Mouse (Mus musculus) liver, adult 2 months (tissue): ENCODE results near the gene 2610301B20Rik. TPM values are rescaled to one million over a fixed set of nuclear protein-coding genes. Genes with fewer than 3 reads are reported as not detected.

Experiments used
- DNase-seq: peaks from one replicate; pipeline ENCODE4 v3.0.0-alpha.2; 2011; ENCODE audit warnings: low read depth, low spot score; ENCODE audit errors: extremely low read depth
- H3K27ac ChIP-seq: fragments of 200-500 bp; replicated peaks from 2 replicates; pipeline ENCODE4 v1.5.1; 2012; ENCODE audit warnings: low read depth, mild to moderate bottlenecking, control low read depth, inconsistent platforms, low read length; ENCODE audit not compliant: insufficient read depth
- H3K27me3 ChIP-seq: fragments of 200-500 bp; 2 replicates; pipeline ENCODE4 v1.6.1; 2012; ENCODE audit warnings: mild to moderate bottlenecking, moderate library complexity, low read length, inconsistent platforms; ENCODE audit not compliant: control insufficient read depth, insufficient read depth
- H3K36me3 ChIP-seq: fragments of 200-500 bp; 2 replicates; pipeline ENCODE4 v1.6.1; 2012; ENCODE audit warnings: low read length, inconsistent platforms; ENCODE audit not compliant: control insufficient read depth, insufficient read depth
- H3K4me1 ChIP-seq: fragments of 200-500 bp; 2 replicates; pipeline ENCODE4 v1.6.1; 2011; ENCODE audit warnings: low read length; ENCODE audit not compliant: control insufficient read depth, insufficient read depth
- H3K4me3 ChIP-seq: fragments of 200-500 bp; 2 replicates; pipeline ENCODE4 v1.5.1; 2011; ENCODE audit warnings: low read depth, mild to moderate bottlenecking, control low read depth, low read length, moderate library complexity; ENCODE audit not compliant: insufficient read depth
- H3K79me2 ChIP-seq: fragments of 200-500 bp; 2 replicates; pipeline ENCODE4 v1.6.1; 2012; ENCODE audit warnings: inconsistent platforms, mild to moderate bottlenecking, low read length, moderate library complexity; ENCODE audit not compliant: control insufficient read depth, insufficient read depth
- H3K9ac ChIP-seq: fragments of 200-500 bp; 2 replicates; pipeline ENCODE4 v1.6.1; 2012; ENCODE audit warnings: low read depth, mild to moderate bottlenecking, control low read depth, inconsistent platforms, low read length
- CTCF ChIP-seq: fragments of 200-500 bp; IDR thresholded peaks from 2 replicates; pipeline ENCODE4 v1.5.1; 2011; ENCODE audit warnings: low read depth, low read length, control low read depth
- POLR2A ChIP-seq: fragments of 200-500 bp; IDR thresholded peaks from 2 replicates; pipeline ENCODE4 v1.6.1; 2011; ENCODE audit warnings: low read length, control low read depth; ENCODE audit not compliant: insufficient read depth; ENCODE audit errors: extremely low read depth
- WGBS: fragments of 180-500 bp; shearing (Covaris S2); methylation state at CpG from one replicate; pipeline ENCODE4 v1.1.7; 2018; 5-methylcytosine and 5-hydroxymethylcytosine counted together
- polyA plus RNA-seq: library from polyadenylated mRNA; depleted of rRNA; stranded (reverse); fragments of >200 nt; gene quantifications from 2 replicates; pipeline ENCODE4 v1.2.3, GENCODE M21; 2012
- total RNA-seq: library from RNA; depleted of rRNA; stranded (reverse); fragments of >200 nt; gene quantifications from 2 replicates; pipeline ENCODE4 v1.2.3, GENCODE M21; 2014

The 2610301B20Rik gene
- total and polyA plus RNA-seq, 2 experiments, result 1.9 to 2.7 TPM

- TF ChIP-seq POLR2A, result no peak
- TF ChIP-seq CTCF, result no peak
- DNase-seq, result peak; percentile 39
- H3K36me3 ChIP-seq, result no peaks in the 10 kb centered on the region
- peaks cover 2% of the 10 kb centered on the region; the same call in 1 of the 2 replicates for H3K4me1 ChIP-seq
- peak overlapping the region; percentile 92 for H3K4me3 ChIP-seq
- no peaks in the 10 kb centered on the region for H3K27me3 ChIP-seq
- peak overlapping the region; percentile 26; the same call in 1 of the 2 replicates for H3K9ac ChIP-seq
- H3K79me2 ChIP-seq, result no peaks in the 10 kb centered on the region
- 3% methylated on average over 6 of the region's 8 CpGs for WGBS
- no peak overlapping the region for H3K27ac ChIP-seq
Measured at GRCm38 (mm10) chr4:10873549-10873919, 764 bp upstream of the 2610301B20Rik start.

- WGBS, result under 1% methylated on average over 37 of the region's 37 CpGs
- H3K9ac ChIP-seq, result peak overlapping the region; percentile 97
- TF ChIP-seq POLR2A (no peak), CTCF (no peak)
- peak overlapping the region; percentile 65; the same call in 1 of the 2 replicates for H3K27ac ChIP-seq
- H3K27me3 ChIP-seq, result no peaks in the 10 kb centered on the region
- H3K36me3 ChIP-seq, result no peaks in the 10 kb centered on the region
- DNase-seq, result peak; percentile 25
- H3K4me1 ChIP-seq, result peaks cover 2% of the 10 kb centered on the region; the same call in 1 of the 2 replicates
- H3K79me2 ChIP-seq, result no peaks in the 10 kb centered on the region
- peak overlapping the region; percentile 92 for H3K4me3 ChIP-seq
Measured at GRCm38 (mm10) chr4:10874718-10875121, 422 bp downstream of the 2610301B20Rik start.

GRCm38 (mm10) chr4:10875407-10875806 is 1.1 kb downstream of the 2610301B20Rik start:
- no peaks in the 10 kb centered on the region for H3K79me2 ChIP-seq
- no peaks in the 10 kb centered on the region for H3K27me3 ChIP-seq
- H3K9ac ChIP-seq, result no peak overlapping the region
- H3K27ac ChIP-seq, result no peak overlapping the region
- H3K4me1 ChIP-seq, result peaks cover 2% of the 10 kb centered on the region; the same call in 1 of the 2 replicates
- peak; percentile 24 for DNase-seq
- peaks cover 3% of the 10 kb centered on the region; the same call in 1 of the 2 replicates for H3K36me3 ChIP-seq
- H3K4me3 ChIP-seq, result no peak overlapping the region
- TF ChIP-seq POLR2A (no peak), CTCF (no peak)

- Histone ChIP-seq H3K36me3 (peaks cover 8% of the 10 kb centered on the region; the same call in 1 of the 2 replicates), H3K4me1 (peaks cover 2% of the 10 kb centered on the region; the same call in 1 of the 2 replicates), H3K79me2 (no peaks in the 10 kb centered on the region), H3K27ac (no peak overlapping the region), H3K27me3 (no peaks in the 10 kb centered on the region), H3K4me3 (no peak overlapping the region), H3K9ac (no peak overlapping the region)
- WGBS, result 81% methylated on average over 1 of the region's 1 CpGs
- no peak for TF ChIP-seq POLR2A
- no peak for TF ChIP-seq CTCF
- DNase-seq, result no peak
Measured at GRCm38 (mm10) chr4:10877057-10877456, 2.8 kb downstream of the 2610301B20Rik start.

GRCm38 (mm10) chr4:10883740-10884408 is 9.6 kb downstream of the 2610301B20Rik start:
- Histone ChIP-seq H3K79me2 (no peaks in the 10 kb centered on the region), H3K4me3 (no peak overlapping the region), H3K27ac (no peak overlapping the region), H3K4me1 (no peaks in the 10 kb centered on the region), H3K9ac (no peak overlapping the region), H3K36me3 (peaks cover 31% of the 10 kb centered on the region; the same call in 1 of the 2 replicates), H3K27me3 (no peaks in the 10 kb centered on the region)
- no peak for TF ChIP-seq POLR2A
- no peak for DNase-seq
- 87% methylated on average over 8 of the region's 8 CpGs for WGBS

- H3K36me3 ChIP-seq, result peaks cover 16% of the 10 kb centered on the region; the same call in 1 of the 2 replicates
- no peaks in the 10 kb centered on the region for H3K79me2 ChIP-seq
- no peaks in the 10 kb centered on the region for H3K27me3 ChIP-seq
- no peak overlapping the region for H3K27ac ChIP-seq
- WGBS, result 97% methylated on average over 10 of the region's 10 CpGs
- no peaks in the 10 kb centered on the region for H3K4me1 ChIP-seq
- no peak for DNase-seq
- no peak overlapping the region for H3K4me3 ChIP-seq
- H3K9ac ChIP-seq, result no peak overlapping the region
- TF ChIP-seq POLR2A, result no peak
Measured at GRCm38 (mm10) chr4:10888835-10889234, 14.5 kb downstream of the 2610301B20Rik start.
